Mouse (Mus musculus) neural tube, embryonic 13.5 days (tissue): ENCODE measurements at regions not wholly inside any gene's neighbourhood (a gene's known extent, or its start where the extent isn't known, plus 50 kb on each side); places are given as distances from the start of the nearest gene placed in this dataset.

ENCODE experiments used
- ATAC-seq: fragments of 200-750 bp; cut with Nextera tagmentation; 2 replicates; pipeline ENCODE4 v1.8.0; 2017; ENCODE audit warnings: low read depth, mild to moderate bottlenecking, moderate TSS enrichment, moderate library complexity
- H3K27ac ChIP-seq: fragments of 300-500 bp; sonication (generic); replicated peaks from 2 replicates; pipeline ENCODE4 v1.5.1; 2015; ENCODE audit warnings: moderate library complexity, mild to moderate bottlenecking, inconsistent platforms
- H3K27me3 ChIP-seq: fragments of 300-500 bp; sonication (generic); 2 replicates; pipeline ENCODE4 v1.6.1; 2015; ENCODE audit warnings: mild to moderate bottlenecking, inconsistent platforms
- H3K36me3 ChIP-seq: fragments of 300-500 bp; sonication (generic); 2 replicates; pipeline ENCODE4 v1.6.1; 2015; ENCODE audit warnings: mild to moderate bottlenecking, inconsistent platforms
- H3K4me1 ChIP-seq: fragments of 300-500 bp; sonication (generic); replicated peaks from 2 replicates; pipeline ENCODE4 v1.6.1; 2015; ENCODE audit warnings: inconsistent platforms
- H3K4me2 ChIP-seq: fragments of 300-500 bp; sonication (generic); 2 replicates; pipeline ENCODE4 v1.6.1; 2015; ENCODE audit warnings: inconsistent platforms, mild to moderate bottlenecking, moderate library complexity
- H3K4me3 ChIP-seq: fragments of 300-500 bp; sonication (generic); 2 replicates; pipeline ENCODE4 v1.5.1; 2015; ENCODE audit warnings: mild to moderate bottlenecking, inconsistent platforms
- H3K9ac ChIP-seq: fragments of 300-500 bp; sonication (generic); 2 replicates; pipeline ENCODE4 v1.6.1; 2015; ENCODE audit warnings: moderate library complexity, mild to moderate bottlenecking, inconsistent platforms
- H3K9me3 ChIP-seq: fragments of 300-500 bp; sonication (generic); 2 replicates; pipeline ENCODE4 v1.6.1; 2016; ENCODE audit warnings: inconsistent platforms
- WGBS: fragments of 180-500 bp; shearing (Covaris S2); methylation state at CpG from one replicate; pipeline ENCODE4 v1.1.7; 2015; 5-methylcytosine and 5-hydroxymethylcytosine counted together

DNA sequence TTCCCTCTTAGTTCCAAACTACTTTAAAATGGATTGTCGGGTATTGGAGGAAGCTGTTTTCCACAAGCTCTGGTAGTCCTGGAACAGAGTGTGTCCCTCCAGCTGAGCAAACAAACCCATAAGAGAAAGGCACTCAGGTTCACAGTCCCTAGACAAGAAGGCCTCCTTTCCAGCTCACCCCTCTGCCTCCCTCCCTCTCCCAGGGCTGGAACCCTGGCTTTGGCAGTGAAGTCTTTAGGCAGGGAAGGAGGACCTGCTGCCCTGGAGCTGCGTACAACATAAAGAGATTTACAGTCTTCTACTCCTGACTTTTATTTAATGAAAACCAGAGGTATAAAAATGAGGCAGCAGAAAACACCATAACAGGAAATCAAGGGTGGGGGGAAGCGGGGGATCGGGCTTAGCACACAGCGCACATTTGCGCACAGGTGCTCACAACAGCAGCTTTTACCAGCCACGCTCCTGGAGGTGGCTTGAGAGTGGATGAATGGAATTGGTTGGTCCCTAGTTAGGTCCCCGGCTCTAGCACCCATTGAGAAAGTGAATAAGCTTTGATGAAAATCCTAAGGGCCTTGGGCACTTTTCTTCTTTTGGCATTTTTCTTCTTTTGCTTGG lies 143.0 kb upstream of the Gmds start:
- no peaks in the 10 kb centered on the region for H3K4me1 ChIP-seq
- WGBS = 75% methylated on average over 8 of the region's 8 CpGs
- no peaks in the 10 kb centered on the region for H3K36me3 ChIP-seq
- no peak overlapping the region for H3K4me3 ChIP-seq
- H3K9me3 ChIP-seq = no peaks in the 10 kb centered on the region
- H3K27me3 ChIP-seq = no peaks in the 10 kb centered on the region
- H3K9ac ChIP-seq = no peak overlapping the region
- no peak overlapping the region for H3K27ac ChIP-seq
- no peak for ATAC-seq
- no peak overlapping the region for H3K4me2 ChIP-seq

DNA sequence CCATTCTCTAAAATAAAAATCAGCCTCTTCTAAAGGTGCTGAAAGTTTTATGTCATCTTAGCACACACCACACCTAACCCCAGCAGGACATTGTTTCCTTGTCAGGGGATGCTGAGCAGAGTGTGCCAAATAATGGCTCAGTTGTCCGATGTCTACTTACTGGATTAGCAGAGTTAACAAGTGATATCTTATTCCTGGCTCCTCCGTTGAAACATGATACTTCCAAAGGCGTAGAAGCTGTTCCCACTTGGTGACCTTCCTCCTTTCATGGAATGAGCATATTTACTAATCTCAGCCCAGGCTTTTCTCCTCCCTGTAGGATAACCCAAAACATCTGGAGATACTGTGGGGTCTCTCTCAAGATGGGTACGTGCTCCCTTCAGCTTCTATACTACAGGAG lies 141.5 kb upstream of the Gmds start:
- Histone ChIP-seq H3K27ac (no peak overlapping the region), H3K27me3 (no peaks in the 10 kb centered on the region), H3K36me3 (no peaks in the 10 kb centered on the region), H3K4me2 (no peak overlapping the region), H3K4me1 (no peaks in the 10 kb centered on the region), H3K9me3 (no peaks in the 10 kb centered on the region), H3K9ac (no peak overlapping the region), H3K4me3 (no peak overlapping the region)
- ATAC-seq = no peak
- WGBS = 68% methylated on average over 4 of the region's 4 CpGs

DNA sequence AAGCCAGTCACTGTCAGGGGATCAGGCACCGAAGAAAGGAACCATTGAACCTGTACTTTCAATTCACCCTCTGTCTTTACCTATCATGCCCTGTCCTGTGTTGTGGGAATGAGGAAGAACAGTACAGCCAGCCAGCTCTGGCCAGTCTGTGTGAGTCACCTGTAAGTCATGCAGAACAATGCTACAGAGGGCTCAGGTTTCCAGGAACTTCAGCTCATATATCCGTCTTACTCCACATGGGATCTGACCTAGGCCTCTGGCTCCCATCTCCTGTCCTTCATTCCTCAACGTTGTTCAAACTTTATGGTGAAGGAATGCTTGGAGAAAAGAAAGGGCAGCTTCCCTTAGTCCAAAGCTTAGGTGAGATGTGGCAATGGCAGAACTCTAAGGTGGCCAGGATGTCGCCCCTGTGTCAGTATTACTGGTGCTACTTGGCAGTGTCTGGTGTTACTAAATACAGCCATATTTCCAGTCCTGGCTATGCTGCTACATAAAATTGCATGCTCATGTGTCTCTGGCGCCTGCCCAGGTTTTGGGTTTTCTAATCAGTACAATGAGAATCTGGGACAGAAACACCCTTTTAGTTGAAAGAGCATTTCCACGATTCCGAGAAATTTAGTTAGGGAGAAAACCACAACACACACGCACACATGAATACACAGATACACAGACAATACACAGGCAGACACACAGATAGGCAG lies 140.7 kb upstream of the Gmds start:
- Histone ChIP-seq H3K27ac (no peak overlapping the region), H3K4me2 (no peak overlapping the region), H3K27me3 (no peaks in the 10 kb centered on the region), H3K9ac (no peak overlapping the region), H3K9me3 (no peaks in the 10 kb centered on the region), H3K4me1 (no peaks in the 10 kb centered on the region), H3K4me3 (no peak overlapping the region), H3K36me3 (no peaks in the 10 kb centered on the region)
- ATAC-seq = no peak
- 83% methylated on average over 8 of the region's 8 CpGs for WGBS

DNA sequence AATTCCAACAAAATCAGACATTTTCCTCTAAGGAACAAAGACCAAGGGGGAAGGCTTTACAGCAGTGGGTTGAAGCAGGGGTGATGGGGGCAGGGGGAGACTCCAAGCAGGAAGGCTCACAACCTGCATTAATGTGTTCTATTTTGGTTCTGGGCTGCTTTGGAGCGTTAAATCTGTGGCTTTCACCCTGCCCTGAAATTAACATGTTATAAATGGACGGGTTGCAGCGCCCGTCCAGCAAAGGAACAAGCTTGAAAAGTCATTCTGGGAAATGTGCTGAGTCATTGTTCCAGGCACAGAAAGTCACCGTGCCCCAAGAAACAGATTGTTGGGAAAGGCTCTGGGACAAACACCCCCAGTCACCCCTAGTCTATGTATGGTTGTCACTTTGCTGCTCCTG lies 127.2 kb upstream of the Gmds start:
- Histone ChIP-seq H3K4me2 (no peak overlapping the region), H3K36me3 (no peaks in the 10 kb centered on the region), H3K27ac (no peak overlapping the region), H3K9me3 (no peaks in the 10 kb centered on the region), H3K4me1 (no peaks in the 10 kb centered on the region), H3K4me3 (no peak overlapping the region), H3K9ac (no peak overlapping the region), H3K27me3 (no peaks in the 10 kb centered on the region)
- ATAC-seq = no peak
- 24% methylated on average over 5 of the region's 5 CpGs for WGBS

DNA sequence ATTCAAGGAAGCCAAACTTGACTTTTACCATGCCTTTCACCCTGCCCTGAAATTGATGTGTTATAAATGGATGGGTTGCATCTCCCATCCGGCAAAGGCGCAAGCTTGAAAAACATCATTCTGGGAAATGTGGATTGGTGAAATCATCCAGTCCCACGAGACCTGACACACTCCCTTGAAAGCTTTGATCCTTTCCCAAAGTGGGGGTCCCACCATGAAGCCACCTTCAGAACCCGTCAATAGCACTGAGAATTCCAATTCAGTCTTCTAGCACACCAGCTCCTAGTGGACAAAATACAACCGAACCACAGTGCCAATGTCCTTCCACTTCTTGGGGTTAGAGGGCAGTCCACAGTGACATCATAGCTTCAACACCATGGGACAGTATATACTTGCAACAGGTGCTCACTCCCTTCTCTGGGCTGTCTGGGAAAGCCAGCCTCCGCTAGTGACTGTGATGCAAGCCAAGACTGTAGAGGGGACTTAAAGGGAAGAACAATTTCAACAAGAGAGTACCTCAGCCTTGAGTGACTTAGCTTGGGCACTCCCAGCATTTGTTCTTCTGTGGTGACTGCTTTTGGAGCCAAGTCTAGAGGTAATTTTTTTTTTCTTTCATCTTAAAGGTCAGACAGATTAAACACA lies 126.6 kb upstream of the Gmds start:
- H3K4me1 ChIP-seq = no peaks in the 10 kb centered on the region
- no peak overlapping the region for H3K9ac ChIP-seq
- no peak overlapping the region for H3K27ac ChIP-seq
- no peaks in the 10 kb centered on the region for H3K36me3 ChIP-seq
- WGBS = 92% methylated on average over 6 of the region's 6 CpGs
- H3K4me2 ChIP-seq = no peak overlapping the region
- no peak for ATAC-seq
- H3K27me3 ChIP-seq = no peaks in the 10 kb centered on the region
- H3K4me3 ChIP-seq = no peak overlapping the region
- H3K9me3 ChIP-seq = no peaks in the 10 kb centered on the region

DNA sequence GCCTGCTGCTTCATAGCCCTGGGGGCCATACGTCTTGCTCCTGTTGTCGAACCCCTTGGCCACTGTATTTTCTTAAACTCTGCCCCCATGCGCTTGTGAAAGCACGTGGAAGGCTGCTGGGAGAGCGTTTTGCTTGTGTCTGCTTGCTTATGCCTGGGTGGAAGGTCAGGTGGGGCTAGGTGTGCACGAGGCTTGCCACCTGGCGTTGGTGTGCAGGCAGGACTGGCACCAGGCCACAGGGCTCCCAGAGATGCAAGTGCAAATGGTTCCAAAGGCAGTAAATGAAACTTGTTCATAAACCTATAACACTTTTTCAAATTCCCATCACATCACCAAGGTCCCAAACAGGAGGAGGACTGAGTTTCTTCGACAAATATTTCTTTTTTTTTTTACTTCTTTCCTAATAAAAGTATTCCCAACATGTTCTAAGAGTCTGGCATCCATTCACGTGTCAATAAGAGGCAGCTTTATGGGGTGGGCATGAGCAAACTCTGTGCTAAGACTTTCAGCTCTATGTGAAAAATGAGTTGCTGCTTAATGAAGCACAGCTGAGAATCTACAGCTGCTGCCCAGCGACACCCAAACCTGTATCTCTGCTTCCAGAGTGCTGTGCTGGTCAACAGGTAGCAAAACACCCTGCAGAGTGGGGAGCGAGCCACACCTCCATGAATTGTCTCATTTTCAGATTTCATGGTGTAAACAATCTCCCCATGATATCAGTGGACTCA lies 116.0 kb upstream of the Gmds start:
- H3K27me3 ChIP-seq = no peaks in the 10 kb centered on the region
- no peak overlapping the region for H3K4me2 ChIP-seq
- no peaks in the 10 kb centered on the region for H3K36me3 ChIP-seq
- H3K4me3 ChIP-seq = no peak overlapping the region
- no peaks in the 10 kb centered on the region for H3K9me3 ChIP-seq
- WGBS = 82% methylated on average over 11 of the region's 11 CpGs
- H3K9ac ChIP-seq = no peak overlapping the region
- H3K27ac ChIP-seq = no peak overlapping the region
- ATAC-seq = no peak
- no peaks in the 10 kb centered on the region for H3K4me1 ChIP-seq

DNA sequence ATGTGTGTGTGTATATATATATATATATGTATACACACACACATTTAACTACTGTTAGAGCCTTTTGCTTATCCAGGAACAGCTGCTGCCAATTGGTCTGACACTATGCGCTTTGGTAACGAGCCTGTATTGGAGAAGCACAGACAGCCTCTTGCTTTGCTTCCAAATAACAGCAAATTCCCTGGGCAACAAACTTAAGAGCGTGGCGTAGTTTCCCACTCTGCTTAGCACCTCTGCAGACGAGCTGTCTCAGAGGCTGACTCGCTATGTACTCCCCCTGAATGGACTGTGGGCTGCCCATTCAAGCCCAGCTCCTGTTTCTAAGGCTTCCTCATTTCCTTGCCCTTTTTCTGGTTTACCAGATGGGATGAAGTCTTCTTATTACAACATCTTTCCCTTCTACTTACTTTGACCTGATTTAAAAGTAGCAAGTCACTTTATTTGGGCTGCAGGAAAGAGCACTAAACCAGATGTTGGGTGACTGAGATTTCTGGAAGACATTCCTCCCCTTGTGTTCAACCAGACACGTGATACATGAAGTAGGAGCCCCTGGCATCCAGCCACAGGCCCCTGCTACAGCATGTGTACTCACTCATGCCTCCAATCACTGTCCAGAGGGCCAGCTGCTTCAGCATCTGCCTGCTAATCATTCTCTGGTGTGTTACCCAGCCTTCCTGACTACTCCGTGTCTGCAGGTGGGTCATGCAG lies 111.3 kb upstream of the Gmds start:
- H3K4me3 ChIP-seq = no peak overlapping the region
- no peak overlapping the region for H3K9ac ChIP-seq
- no peak for ATAC-seq
- no peak overlapping the region for H3K4me2 ChIP-seq
- 75% methylated on average over 8 of the region's 8 CpGs for WGBS
- H3K27me3 ChIP-seq = no peaks in the 10 kb centered on the region
- H3K27ac ChIP-seq = no peak overlapping the region
- no peaks in the 10 kb centered on the region for H3K36me3 ChIP-seq
- no peaks in the 10 kb centered on the region for H3K4me1 ChIP-seq
- H3K9me3 ChIP-seq = no peaks in the 10 kb centered on the region

DNA sequence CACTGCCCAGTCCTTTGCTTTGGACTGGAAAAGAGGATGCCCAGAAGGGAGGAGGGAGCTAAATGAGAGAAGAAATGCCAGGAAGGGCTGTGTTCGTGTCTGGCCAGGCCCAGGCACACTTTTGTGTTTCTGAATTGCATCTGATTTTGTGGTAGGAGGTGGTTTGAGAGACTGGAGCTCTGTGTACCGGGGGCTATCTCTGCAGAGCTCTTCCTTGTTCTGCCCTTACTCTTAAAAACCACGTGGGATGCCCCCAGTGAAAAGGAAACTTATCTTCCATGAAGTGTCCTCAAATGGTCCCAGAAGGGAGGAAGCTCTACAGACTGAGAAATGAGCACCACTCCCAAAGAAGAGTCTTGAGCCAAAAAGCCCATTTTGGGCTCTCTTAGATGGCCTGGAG lies 106.0 kb upstream of the Gmds start:
- Histone ChIP-seq H3K4me1 (peaks cover 4% of the 10 kb centered on the region; the same call in 1 of the 2 replicates), H3K9ac (no peak overlapping the region), H3K4me2 (no peak overlapping the region), H3K27ac (no peak overlapping the region), H3K36me3 (no peaks in the 10 kb centered on the region), H3K9me3 (no peaks in the 10 kb centered on the region), H3K4me3 (no peak overlapping the region), H3K27me3 (no peaks in the 10 kb centered on the region)
- ATAC-seq = no peak
- WGBS = 75% methylated on average over 3 of the region's 3 CpGs

DNA sequence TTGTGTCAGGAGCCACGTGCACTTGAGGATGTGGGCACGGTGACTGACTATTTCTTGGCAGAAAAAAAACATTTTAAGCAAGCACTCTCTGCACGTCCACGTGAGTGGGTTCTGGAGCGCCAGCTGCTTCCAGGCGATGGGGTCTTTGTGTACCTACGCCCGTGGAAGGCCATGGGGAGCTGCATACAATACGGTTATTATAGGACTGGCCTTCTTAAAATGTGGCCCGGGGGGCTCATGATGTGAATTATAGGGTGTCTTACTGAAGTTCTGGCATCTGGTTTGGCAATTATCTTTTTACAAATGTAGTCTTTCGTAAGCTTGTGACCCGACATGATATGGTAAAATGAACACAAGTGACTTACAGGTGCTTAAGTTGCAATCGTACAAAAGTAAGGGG lies 103.5 kb upstream of the Gmds start:
- Histone ChIP-seq H3K9ac (no peak overlapping the region), H3K9me3 (no peaks in the 10 kb centered on the region), H3K4me1 (peaks cover 4% of the 10 kb centered on the region; the same call in 1 of the 2 replicates), H3K4me3 (no peak overlapping the region), H3K27me3 (no peaks in the 10 kb centered on the region), H3K36me3 (no peaks in the 10 kb centered on the region), H3K27ac (no peak overlapping the region), H3K4me2 (no peak overlapping the region)
- WGBS = 57% methylated on average over 13 of the region's 13 CpGs
- no peak for ATAC-seq

DNA sequence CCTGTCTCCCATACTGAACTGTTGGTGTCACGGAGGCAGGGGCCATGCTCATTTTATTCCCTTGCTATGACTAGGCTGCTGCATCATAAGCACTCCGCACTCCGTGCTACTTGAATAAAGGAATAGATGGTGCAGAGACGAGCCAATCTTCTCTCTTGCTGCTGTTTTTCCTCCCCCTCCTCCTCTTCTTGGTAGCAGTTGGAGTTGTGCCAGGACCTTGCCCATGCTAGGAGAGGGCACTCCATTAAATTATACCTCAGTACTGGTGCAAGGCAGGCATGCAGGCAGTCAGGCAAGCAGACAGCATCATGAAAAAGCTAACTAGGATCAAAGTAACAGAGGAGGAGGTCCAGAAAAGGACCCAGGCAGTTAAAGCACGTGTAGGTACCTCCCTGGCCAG lies 96.6 kb upstream of the Gmds start:
- no peaks in the 10 kb centered on the region for H3K27me3 ChIP-seq
- H3K4me3 ChIP-seq = no peak overlapping the region
- no peak overlapping the region for H3K4me2 ChIP-seq
- no peak overlapping the region for H3K27ac ChIP-seq
- 0 out of 2 replicates have a peak, but pooled peaks cover 5% of the 10 kb centered on the region for H3K4me1 ChIP-seq
- no peaks in the 10 kb centered on the region for H3K36me3 ChIP-seq
- H3K9me3 ChIP-seq = no peaks in the 10 kb centered on the region
- no peak overlapping the region for H3K9ac ChIP-seq
- WGBS = 68% methylated on average over 5 of the region's 5 CpGs
- no peak for ATAC-seq

DNA sequence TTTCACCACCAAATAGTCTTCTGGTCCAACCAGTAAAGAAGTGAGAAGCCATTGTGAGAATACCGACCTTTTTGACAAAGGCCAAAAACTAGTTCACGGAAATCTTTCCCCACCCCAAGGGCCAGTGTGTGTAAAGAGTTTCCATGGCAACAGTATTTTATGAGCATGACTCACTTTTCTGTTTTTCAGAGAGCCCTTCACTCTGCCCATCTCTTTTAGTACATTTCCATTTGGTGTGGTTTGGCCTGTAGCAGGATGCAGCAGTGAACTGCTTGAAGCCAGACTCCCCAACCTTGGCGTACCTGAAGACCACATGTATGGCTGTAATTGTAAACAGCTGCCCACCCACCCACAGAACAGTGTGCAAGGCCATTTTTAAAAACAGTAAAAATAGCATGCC lies 89.9 kb upstream of the Gmds start:
- Histone ChIP-seq H3K36me3 (no peaks in the 10 kb centered on the region), H3K9me3 (no peaks in the 10 kb centered on the region), H3K27ac (no peak overlapping the region), H3K27me3 (no peaks in the 10 kb centered on the region), H3K9ac (no peak overlapping the region), H3K4me1 (no peaks in the 10 kb centered on the region), H3K4me2 (no peak overlapping the region), H3K4me3 (no peak overlapping the region)
- no peak for ATAC-seq
- 36% methylated on average over 3 of the region's 3 CpGs for WGBS

DNA sequence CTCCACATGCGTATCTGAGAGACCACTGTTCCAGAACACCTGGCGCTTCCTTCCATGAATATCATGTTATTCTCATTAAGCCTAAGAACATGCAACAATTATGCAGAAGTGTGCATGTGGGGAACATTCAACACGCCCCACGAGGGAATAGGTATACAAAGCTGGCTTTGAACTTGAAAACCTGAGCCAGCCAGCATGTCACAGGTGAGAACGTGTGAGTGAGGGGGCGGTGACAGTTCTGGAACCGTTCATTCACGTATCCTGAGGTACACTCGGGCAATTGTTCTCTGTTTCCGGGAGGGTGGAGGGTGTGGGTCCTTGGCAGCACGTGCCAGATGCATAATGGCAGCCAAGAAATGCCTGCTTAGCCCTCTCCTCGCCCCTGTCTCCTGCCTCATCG lies 88.4 kb upstream of the Gmds start:
- WGBS = 85% methylated on average over 13 of the region's 13 CpGs
- no peaks in the 10 kb centered on the region for H3K9me3 ChIP-seq
- no peak overlapping the region for H3K27ac ChIP-seq
- H3K9ac ChIP-seq = no peak overlapping the region
- no peak overlapping the region for H3K4me2 ChIP-seq
- H3K27me3 ChIP-seq = no peaks in the 10 kb centered on the region
- H3K4me1 ChIP-seq = no peaks in the 10 kb centered on the region
- H3K36me3 ChIP-seq = no peaks in the 10 kb centered on the region
- ATAC-seq = no peak
- no peak overlapping the region for H3K4me3 ChIP-seq
